Mouse (Mus musculus) cerebellum, adult 9-11 months (tissue): ENCODE results near the gene Foxc1.

Experiments used
- DNase-seq: peaks from one replicate; pipeline ENCODE4 v3.0.0; 2022

The Foxc1 gene

DNA sequence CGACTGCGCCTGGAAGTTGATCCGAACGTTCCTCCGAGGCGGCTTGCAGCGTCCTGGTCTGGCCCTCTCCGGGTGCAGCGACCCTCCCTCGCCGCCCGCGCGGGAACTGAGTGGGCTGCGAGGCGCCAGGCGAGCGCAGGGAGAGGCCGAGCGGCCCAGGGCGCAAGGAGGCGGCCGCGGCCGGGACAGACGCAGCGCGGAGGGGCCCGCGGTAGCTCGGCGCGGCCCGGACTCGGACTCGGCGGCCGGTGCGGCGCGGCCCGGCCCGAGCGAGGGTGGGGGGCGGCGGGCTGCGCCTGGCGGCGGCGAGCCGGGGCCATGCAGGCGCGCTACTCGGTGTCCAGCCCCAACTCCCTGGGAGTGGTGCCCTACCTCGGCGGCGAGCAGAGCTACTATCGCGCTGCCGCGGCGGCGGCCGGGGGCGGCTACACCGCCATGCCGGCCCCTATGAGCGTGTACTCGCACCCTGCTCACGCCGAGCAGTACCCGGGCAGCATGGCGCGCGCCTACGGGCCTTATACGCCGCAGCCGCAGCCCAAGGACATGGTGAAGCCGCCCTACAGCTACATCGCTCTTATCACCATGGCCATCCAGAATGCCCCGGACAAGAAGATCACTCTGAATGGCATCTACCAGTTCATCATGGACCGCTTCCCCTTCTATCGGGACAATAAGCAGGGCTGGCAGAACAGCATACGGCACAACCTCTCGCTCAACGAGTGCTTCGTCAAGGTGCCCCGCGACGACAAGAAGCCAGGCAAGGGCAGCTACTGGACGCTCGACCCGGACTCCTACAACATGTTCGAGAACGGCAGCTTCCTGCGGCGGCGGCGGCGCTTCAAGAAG, 680 bp downstream of the Foxc1 start:
- DNase-seq, result no peak

DNA sequence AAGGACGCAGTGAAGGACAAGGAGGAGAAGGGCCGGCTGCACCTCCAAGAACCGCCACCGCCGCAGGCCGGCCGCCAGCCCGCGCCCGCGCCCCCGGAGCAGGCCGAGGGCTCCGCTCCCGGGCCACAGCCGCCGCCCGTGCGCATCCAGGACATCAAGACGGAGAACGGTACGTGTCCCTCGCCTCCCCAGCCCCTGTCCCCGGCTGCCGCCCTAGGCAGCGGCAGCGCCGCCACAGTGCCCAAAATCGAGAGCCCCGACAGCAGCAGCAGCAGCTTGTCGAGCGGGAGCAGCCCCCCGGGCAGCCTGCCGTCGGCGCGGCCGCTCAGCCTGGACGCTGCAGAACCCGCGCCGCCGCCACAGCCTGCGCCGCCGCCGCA, 1.3 kb downstream of the Foxc1 start:
- no peak for DNase-seq

DNA sequence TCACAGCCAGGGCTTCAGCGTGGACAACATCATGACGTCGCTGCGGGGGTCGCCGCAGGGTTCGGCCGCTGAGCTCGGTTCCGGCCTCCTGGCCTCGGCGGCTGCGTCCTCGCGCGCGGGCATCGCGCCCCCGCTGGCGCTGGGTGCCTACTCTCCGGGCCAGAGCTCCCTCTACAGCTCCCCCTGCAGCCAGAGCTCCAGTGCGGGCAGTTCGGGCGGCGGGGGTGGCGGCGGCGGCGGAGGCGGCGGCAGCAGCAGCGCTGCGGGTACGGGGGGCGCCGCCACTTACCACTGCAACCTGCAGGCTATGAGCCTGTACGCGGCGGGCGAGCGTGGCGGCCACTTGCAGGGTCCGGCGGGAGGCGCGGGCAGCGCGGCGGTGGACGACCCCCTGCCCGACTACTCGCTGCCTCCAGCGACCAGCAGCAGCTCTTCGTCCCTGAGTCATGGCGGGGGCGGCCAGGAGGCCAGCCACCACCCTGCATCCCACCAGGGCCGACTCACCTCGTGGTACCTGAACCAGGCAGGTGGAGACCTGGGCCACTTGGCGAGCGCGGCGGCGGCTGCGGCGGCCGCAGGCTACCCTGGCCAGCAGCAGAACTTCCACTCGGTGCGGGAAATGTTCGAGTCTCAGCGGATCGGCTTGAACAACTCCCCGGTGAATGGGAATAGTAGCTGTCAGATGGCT, 1.8 kb downstream of the Foxc1 start:
- DNase-seq, result no peak

DNA sequence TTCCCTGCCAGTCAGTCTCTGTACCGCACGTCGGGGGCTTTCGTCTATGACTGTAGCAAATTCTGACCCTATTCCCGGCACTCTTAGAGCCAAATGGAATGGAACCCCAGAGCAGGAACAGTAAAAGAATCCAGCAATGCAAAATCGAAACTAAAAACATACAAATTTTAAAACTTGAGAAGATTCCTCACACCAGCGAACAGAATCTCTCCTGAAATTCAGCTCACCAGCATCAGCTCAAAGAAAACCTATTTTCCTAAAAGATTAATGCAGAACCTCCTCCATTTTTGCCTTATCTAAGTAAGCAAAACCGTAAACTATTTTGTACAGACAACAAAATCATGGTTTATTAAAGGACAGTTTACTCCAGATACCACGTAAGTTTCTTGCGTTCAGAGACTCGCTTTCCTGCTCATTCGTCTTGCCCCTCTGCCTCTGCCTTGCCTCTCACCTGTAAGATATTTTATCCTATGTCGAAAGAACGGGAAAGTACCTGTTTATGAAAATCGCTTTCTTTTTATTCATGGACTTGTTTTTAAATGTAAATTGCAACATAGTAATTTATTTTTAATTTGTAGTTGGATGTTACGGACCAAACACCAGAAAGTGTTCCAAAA, 2.5 kb downstream of the Foxc1 start:
- DNase-seq, result no peak

DNA sequence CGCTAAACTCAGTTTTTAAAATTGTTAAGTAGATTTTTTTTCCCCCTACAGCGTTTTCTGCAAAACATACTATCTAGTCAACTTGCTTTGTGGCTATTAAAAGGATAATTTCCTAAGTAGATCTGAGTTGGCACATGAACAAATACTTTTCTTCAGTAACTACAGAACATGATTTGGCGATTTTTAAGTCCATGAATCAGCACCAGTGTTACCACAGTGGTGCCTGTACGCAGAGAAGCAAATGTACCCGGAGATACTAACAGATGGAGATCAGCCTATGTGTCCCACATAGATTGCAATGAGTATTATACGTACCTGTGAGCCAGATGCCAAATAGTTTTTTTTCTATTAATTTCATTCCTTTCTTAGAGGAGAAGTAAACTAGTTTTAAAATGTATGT, 3.3 kb downstream of the Foxc1 start:
- no peak for DNase-seq

DNA sequence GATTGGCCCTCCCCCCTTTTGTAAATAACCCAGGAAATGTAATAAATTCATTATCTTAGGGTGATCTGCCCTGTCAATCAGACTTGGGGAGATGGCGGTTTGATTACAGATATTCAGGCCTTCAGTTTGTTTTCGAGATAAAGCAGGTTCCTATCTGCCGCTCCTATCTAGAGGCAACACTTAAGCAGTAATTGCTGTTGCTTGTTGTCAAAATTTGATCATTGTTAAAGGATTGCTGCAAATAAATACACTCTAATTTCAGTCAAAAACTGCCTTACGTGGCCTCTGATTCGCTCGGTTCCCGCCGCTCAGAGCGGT, 3.9 kb downstream of the Foxc1 start:
- DNase-seq, result no peak

DNA sequence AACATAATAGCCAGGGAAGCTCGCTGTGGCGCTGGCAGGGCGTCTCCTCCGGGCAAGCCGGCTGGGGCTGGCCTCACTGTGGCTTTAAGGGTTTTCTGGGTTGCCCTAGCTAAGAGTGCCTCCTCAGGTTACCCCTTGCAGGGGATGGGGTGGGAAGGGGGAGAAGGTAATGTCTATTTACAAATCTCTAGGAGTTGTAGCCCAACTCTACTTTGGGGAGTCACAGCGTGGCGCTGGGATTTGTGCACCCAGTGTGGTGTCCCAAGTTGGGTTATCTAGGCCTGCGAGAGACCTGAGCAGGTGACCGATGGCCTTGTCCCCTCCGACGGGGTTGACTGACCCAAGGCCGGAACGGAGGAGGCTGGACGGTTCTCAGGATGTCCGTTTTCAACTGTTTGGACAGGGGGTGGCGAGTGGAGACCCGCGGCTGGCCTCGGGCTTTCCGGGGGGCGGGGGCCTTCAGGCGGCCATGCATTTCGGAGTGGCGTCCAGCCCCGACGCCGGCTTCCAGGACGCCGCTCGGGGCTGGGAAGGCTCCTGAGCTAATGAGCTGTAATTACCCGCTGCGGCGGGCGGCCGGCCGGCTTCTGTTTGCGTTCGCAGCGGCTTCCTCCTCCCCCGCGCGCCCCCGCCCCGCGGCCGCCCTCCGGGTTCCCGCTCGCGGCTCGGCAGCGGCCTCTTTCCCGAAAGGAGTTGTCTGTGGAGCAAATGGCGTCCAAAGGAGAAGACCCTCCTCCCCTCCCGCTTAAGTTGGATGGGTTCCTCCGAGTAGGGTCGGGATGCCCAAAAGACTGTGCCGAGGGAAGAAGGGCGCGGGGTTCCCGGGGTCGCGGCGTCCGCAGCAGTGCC, 4.5 kb downstream of the Foxc1 start:
- DNase-seq, result no peak

DNA sequence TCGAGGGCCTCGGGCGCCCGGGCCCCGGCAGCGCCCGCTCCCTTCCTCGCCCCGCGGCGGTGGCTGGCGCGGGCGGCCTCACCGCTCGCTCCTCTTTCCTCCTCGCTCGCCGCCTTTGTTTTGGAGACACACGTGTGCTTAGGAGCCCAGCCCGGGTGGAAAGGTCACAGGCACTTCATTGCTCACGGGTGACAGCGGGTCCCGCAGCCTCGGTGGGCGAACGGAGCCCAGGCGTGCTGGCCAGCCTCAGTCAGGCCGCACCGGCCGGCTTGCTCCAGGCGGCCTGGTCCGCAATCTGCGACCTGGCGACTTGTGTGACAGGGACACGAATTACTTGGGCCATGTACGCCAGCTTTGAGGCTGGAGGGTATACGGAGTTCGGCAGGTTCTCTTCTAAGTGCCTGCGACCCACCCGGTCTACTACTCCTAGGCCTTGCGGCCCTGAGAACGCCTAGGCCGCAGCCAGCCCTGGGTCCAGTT, 5.1 kb downstream of the Foxc1 start:
- no peak for DNase-seq

DNA sequence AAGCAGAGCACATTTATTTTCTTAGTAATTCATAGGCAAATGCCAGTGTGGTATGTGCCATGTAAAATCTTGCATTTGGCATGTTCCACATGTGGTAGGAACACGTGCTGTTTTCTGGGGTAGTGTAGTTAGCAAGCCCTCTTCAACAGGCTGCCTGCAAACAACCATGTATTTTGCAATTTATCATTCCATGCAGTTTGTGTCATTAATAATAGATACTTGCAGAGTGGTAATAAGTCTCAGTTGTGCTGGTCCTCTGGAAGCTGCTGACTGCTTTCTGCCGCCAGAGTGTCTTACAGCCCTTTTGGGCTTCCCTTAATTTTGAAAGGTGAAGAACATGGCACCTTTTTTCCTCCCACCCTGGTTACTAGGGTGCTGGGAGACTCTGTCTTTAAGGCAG, 6.3 kb downstream of the Foxc1 start:
- DNase-seq, result no peak

DNA sequence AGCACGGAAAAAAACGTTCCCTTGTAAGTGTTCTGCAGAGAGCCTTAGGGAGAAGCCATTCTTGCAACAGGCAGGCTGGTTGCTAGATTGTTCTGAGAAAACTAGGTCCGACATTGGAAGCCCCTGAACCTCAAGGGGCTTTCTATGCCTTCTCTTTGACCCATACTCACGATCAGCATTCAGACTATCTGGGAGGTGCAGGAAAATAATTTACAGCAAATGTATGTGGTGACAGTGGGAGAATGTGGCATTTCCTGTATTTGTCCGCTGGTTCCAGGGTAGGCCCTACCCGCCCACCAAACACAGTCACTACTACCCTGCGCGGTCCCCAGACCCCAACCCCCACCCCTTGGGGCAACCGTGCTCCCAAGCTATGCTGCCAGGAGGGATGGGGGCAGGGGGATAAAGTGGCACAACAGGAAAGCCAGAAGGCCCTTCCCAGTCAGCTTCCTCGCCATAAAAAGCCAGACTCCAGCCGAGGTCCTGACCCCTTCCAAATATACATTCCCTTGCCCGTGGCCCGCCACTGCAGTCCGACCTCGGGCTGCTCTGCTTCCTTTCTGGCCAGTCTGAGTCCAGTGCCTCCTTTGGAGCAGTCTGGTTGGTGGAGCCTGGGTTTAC, 9.1 kb downstream of the Foxc1 start:
- DNase-seq, result no peak

DNA sequence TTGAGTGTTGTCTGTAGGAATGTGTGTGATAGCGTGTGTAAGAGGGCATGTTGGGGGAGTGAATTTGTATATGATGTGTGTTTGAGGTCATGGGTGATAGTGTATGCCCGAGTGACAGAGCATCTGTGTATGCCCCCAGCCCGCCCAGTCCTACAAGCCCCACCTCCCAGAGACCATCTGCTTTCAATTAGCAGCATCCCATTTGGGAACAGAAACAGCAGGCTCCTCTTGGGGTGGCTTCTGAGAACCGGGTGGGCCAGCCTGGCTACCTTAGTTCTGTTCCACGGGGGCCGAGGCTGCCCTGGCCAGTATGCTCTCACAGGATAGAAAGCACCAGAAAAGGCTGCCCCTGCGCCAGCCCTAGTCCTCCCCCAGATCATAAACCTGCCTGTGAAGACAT, 11.9 kb downstream of the Foxc1 start:
- DNase-seq, result no peak

DNA sequence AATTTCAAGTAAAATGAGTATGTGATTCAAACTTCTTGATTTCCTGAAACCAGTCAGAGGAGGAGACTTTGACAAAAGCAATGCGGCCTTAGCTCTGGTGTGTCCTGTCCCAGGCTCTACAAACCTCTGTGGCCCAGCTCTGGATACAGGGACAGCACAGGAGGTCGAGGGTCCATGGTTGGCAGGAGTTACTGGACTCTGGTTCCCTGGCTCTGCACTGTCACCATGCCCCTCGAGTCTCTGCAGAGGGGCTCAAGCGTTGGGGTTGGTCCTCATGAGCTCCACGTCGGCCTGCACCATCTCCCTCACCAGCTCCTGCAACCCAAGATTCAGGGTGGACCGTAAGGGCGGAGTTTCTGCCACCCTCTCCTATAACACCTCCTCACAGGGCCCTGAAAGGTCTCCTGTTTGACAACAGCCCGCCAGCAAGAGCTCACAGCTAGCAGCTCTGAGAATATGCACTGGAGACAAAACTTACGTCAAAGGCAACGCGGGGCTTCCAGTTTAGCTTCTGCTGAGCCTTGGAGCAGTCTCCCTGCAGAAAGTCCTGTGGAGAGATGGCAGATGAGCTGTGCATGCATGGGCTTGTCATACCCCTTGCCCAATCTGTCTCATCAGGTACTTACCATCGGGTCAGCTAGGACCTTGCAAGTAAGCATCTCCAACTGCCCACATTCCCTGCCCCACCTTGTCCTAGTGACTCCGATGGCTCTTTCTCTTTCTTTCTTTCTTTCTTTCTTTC, 13.4 kb downstream of the Foxc1 start:
- no peak for DNase-seq

DNA sequence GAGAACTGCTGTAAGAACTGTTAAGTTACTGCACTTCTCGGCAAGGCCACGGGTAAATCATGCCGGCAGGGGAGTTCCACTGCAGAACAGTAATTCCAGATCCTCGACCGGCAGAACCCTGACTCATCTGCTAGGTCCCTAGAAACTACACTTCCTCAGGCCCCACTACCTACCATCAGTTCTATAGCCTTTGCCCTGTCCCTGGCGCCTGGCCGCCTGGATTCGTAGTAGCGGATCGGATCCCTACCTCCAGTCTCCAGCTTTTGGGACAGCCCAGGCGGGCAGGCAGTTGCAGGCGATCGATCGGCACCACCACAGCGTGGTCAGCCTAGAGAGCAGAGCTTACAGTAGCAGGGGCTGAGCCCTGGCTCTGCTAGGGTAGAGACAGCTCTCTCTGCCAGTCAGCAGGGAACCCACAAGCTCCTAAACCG, 14.2 kb downstream of the Foxc1 start:
- DNase-seq, result no peak

DNA sequence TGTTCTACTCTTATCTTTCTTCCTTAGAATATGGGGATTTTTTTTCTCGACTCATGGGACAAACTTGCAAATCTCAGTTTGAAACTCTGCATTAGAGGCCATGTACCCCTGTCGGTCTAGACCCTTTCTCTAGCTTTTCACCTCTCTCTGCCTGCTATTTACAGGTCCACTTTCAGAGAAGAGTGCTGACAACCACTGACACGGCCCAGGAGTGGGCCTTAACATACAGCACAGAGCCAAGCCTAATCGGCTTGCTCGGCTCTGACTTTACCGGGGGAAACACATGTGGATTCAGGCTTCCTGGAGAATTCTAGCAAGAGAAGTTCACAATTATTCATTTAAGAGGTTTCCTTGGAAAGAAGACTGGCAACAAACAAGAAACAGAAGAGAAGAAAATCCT, 14.6 kb downstream of the Foxc1 start:
- DNase-seq, result no peak

DNA sequence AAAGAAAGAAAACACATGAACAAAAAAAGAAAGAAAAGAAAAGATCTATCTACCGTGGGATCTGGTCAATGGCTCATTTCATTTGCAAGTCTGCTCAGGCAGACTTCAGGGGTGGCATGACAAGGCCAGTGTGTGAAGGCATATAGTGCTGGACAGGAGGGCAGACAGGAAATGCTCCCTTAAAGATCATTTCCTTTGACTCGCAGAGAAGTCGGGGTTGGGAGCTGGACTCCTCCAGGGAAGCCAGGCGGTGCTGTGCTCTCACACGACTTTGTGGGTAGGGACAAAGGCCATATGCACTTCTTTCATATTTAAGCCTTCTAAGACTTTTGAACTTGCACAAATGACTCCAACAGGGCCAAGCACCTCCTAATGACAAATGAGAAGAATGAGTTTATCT, 16.9 kb downstream of the Foxc1 start:
- DNase-seq, result no peak

DNA sequence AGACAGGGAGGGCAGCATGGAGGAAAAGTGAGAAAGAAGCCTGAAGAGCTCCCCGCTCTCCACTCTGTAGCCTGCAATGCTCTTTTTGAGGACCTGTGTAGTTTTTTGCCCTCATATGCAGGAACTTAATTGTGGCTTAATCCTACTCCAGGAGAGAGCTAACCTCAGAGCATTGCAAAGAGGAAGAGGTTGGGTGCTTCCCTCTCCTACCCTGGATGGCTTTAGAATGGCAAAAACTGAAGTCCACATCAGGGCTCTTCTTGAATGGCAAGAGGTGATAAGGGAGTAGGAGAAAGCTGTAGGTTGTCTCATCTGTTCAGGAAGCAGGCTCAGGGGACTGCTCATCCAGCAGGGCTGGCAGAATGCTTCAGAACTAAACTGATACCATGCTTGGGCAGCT, 18.7 kb downstream of the Foxc1 start:
- no peak for DNase-seq

DNA sequence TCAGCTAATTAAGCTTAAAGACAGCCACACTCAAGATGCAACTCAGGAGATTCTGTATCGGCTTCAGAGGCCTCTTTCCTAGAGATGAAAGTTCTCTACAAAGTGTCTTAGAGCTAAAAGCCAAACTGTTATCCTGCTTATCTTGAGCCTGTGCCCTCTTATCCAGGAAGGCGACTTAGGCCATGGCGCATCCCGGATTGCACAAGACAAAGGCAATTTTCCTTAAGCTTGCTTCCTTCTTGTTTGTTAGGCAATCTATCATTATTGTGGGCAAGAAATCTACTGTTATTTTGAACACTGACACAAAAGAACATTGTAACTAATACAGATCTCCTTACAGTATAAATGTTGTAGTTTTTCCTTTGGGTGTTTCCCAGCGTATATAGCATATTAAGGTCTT, 20.7 kb downstream of the Foxc1 start:
- no peak for DNase-seq

DNA sequence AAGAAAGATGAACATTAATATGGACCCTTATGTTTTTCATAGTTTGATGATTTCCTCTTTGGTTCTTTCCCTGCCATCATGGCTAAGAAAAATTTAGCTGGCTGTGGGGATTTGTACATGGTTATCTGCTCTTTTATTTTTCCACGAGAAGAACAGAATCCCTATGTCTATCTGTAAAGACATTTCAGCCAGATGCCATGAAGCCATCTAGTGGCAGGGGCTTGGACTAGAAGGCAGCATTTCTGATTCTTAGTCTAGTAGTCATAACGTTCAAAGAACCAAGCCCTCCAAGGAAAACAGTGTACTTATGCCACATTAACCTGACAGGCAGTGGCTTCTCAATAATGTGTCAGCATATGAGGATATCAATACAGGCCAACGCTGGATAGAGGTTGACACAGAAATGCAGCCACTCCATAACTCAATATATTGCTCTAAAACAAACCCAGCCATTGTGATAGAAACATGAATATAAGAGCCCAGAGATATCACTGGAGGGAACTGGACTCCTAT, 21.4 kb downstream of the Foxc1 start:
- DNase-seq, result no peak

DNA sequence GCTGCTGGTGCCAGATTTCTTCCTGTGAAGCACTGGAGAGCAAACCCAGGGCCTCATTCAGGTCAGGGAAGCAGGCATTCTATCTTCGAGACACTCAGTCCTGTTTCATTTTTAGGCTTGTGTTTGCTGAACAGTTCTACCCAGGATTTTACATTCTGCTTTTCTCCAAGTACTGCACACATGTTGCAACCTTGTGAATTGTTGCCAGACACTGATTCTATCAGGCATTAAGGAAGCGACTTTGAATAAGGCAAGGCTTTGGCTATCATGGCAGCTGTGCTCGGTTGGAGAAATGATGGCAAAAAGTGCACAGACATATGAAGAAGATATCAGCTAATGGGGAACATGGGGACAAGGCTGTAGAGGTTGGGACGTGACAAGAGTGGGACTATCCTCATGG, 22.0 kb downstream of the Foxc1 start:
- DNase-seq, result no peak

DNA sequence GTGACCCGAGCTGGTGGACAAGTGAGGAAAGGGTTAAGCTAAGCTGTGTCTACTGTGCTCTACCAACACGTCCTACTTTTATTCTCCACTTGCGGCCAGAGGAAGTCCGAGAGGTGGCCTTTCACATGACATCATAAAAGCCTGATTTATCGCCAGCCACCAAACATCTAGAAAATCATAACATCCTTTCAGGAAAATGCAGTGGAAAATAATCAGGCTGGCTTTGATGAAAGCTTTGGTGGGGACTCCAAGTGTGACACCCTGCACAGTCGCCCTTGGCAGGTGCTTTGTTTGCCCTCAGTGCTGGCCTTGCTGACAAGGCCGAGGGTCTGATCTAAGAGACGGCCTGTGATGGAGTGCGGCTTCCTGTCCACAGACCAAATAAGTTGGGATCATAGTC, 23.9 kb downstream of the Foxc1 start:
- no peak for DNase-seq

DNA sequence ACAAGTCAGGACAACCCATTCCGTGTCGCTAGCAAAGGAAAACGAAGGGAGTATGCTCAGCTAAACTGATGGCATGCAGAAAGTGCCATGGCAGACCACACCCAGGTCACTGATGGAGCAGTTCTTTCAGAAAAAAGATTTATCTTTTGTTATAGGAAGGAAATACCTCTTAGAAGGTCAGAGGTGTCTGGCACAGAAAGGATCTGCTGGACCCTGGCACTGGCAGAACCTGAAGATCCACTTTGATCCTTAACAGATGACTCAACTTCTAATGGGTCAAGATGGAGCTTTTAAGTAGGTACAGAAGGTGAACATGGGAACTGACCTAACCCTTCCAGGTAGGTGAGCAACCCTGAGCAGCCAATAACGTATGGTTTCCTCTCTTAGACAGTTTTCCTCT, 29.4 kb downstream of the Foxc1 start:
- no peak for DNase-seq
